Mouse (Mus musculus) urinary bladder, postnatal 14 days (tissue): ENCODE measurements at regions not wholly inside any gene's neighbourhood (a gene's known extent, or its start where the extent isn't known, plus 50 kb on each side); places are given as distances from the start of the nearest gene placed in this dataset.

Experiments used
- DNase-seq: peaks from one replicate; pipeline ENCODE4 v3.0.0; 2021; ENCODE audit warnings: low spot score

GRCm38 (mm10) chr14:39532689-39533088 is 59.8 kb upstream of the Nrg3 start:
- peak; percentile 10 for DNase-seq
